Mouse (Mus musculus): Measurements from ENCODE around the gene Nsrp1.
A peak's percentile ranks its signal among the peaks of the same experiment; 100 is the strongest.

The Nsrp1 gene

DNA sequence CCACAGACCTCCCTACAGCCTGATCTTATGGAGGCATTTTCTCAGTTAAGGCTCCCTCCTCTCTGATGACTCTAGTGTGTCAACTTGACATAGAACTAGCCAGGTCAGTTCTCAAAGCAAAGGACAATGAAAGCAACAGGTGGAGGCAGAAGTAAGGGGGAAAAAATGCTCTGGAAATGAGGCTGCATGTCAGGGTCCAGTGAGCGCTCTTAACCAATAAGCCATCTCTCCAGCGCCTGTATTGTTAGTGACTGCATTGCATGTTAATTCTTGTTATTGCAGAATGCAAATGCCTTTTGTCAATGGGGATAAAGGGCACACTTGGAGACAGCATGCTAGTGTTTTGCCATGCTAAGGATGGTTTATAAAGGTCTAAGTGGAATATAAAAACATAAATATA is 35.4 kb downstream of the Nsrp1 start:
- DNase-seq (ENCODE audit: low read depth) = no peak

DNA sequence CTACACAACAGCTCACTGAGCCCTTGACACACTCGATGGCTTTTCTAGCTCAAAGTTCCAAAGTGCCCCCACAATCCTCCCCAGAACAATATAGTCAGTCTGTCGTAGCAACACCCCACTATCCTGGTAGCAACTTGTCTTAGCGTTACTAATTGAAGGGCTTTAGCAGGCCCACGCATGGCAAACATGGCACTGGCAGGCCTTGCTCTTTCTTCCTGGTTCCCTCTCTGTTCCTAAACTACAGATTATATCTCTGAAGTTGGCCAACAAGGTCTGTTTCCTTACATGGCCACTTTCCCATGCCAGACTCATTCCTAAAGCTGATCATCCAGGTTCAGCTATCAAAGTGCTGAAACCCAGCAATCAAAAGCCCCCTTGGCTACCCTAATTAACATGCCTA is 36.3 kb downstream of the Nsrp1 start:
- DNase-seq (ENCODE audit: low read depth) = no peak

DNA sequence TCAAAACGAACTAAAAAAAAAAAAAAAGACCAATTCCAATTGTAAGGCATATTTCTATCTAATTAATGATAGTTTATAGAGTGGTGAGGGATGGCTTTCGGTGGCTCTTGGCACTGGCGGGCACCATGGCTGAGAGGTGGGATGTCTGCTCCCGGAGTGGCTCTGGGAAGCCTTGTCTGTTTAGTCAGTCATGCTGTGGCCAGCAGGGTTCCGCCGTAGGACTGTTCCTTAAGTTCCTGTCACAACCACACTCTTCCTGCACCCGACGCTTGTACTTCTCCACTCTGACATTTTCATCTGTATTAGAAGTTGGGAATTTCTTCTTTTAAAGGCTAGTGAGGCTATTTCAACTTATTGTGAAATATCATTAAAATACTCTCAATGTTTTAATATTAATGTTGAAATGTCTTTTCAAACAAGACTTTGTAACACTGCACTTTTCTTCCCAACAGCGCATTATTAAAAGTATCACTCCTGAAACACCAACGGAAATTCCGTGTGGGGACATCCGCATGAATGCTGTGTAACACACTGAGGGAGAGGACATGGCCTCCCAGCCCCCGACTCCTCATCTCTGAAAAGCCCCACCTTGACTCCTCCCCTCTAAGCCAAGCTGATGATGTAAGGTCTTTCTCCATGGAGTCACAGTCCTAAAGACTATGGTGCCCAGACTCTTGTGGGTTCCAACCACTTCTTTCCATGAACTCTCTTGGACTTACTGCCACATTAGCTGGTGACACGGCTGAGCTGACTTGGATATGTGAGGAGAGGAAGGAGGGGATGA is 46.9 kb downstream of the Nsrp1 start:
- peak; percentile 82 for DNase-seq (ENCODE audit: low read depth)

DNA sequence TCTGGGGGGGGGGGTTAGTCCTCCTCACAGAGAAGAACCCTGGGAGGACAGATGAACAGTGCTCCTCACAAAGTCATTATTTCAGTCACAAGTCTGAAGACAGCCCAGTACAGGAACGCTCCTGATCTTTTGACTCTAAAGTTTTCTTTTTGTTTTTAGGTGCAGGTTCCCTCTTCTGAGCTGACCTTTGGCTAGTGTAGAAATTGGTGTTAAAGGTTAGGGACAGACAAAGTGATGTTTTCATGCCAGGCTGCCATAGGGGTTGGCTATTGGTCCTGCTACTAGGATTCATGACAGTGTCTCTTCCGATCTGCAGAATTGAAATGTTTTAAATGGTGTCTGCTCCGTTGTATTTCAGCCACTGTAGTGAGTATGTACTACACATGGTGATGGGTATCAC is 50.1 kb downstream of the Nsrp1 start:
- DNase-seq (ENCODE audit: low read depth) = no peak

DNA sequence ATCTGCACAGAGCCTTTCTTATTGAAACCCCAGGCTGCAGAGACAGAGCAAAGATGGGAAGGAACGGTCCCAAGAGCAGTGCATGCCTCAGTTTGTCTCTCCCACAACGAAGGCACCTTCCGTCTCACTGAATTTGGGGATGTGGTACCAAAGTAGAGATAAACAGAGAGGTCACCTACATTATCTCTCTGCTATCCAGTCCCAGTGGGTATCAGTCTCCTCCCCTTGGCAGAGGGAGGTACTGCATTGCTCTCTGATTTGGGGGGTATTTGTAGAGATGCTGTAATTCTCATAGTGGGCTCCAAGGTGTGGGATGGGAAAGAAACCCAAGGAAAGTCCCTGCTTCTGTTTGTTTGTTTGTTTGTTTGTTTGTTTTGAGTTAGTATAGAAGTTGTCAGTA is 51.7 kb downstream of the Nsrp1 start:
- peak; percentile 36 for DNase-seq (ENCODE audit: low read depth)

DNA sequence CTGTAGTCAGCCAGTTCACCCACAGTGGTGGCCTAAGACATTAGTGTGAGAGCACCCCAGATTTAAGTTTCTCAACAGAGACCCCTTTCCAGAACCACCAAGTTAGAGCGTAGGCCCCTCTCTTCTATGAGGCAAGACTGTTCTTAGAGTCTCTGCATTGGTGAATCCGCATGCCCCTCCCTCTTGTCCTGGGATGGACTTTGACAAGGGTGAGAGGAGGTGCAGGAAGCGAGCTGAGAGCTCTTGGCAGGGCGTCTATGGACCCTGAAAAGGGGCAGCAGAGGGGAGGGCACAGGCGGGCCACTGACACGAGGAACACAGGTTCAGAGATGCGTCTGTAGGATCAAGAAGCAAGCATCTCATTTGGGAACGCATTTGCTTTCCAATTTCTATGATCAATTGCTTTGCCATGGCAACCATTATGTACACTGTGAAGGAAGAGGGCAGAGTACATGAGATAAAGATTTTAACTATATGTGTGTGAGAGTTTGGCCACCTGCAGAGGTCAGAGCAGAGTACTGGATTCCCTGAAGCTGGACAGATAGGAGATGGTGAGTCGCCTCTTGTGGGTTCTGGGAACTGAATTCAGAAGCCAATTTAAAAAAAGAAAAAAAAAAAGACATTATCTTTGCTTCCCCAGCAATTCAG is 56.4 kb downstream of the Nsrp1 start:
- peak; percentile 48 for DNase-seq (ENCODE audit: low read depth)

DNA sequence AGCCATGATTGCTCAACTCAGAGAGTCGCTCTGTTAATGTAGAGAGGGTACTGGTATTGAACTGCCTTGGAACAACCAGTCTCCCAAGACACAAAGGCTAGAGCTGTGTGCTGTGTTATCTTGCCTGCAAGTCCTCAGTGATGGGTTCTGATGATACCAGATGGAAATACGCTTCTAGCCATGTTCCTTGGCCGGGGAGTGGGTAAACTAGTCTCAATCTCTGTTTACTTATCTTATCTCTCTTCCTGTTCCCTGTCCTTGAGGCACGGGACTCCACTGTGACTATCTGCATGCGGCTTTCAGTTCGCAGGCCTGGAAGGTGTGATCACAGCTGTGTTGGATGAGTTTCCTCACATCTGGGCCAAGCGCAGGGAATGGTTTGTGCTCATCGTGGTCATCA is 58.7 kb downstream of the Nsrp1 start:
- DNase-seq (ENCODE audit: low read depth) = peak; percentile 92

DNA sequence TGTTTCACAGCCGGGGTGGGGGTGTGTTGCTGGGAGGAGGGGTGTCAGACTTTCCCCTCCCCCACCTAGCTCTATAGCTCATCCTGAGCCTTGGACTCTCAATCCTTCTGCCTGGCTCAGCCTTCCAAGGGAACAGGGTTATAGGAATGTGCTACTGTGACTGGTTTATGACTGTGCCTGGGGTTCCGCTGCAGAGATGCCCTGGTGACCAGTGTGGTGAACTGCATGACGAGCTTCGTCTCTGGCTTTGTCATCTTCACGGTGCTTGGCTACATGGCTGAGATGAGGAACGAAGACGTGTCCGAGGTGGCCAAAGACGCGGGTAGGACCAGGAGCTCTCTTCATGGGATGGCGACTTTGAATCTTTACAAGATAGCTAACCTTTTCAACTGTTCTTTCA is 60.2 kb downstream of the Nsrp1 start:
- peak; percentile 57 for DNase-seq (ENCODE audit: low read depth)

DNA sequence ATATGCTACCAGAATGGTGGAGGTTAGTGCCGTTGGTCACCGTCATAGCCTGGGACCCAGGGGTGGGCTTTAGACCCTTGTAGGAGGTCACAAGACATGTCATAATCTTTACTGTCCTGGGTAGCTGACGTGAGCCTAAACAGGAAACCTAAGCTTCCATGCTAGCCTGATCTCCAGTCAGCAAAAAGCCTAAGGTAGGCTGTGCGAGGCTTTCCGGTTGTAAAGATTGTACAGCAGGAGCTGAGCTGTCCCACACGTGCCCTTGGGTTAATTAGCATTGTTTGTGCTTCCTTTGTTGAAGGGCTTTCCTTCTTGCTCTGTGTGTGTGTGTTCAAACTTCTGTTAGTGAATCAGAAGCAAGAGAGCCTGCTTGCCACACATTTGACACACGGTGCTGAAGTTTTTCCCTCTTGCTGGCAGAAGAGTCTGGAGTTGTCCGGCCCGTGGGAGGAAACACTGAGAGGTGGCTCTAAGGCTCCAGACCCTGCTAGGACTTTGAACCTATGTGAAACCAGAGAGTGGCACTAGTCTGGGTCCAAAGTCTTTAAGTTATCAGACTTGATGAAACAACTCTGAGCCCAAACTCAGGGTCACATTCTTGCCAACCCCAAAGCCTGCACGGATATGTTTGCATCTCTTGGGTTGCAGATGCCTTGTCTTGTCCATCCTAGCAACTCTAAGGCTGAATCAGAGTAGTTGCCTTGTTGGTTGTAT is 67.3 kb downstream of the Nsrp1 start:
- DNase-seq (ENCODE audit: low read depth) = no peak

DNA sequence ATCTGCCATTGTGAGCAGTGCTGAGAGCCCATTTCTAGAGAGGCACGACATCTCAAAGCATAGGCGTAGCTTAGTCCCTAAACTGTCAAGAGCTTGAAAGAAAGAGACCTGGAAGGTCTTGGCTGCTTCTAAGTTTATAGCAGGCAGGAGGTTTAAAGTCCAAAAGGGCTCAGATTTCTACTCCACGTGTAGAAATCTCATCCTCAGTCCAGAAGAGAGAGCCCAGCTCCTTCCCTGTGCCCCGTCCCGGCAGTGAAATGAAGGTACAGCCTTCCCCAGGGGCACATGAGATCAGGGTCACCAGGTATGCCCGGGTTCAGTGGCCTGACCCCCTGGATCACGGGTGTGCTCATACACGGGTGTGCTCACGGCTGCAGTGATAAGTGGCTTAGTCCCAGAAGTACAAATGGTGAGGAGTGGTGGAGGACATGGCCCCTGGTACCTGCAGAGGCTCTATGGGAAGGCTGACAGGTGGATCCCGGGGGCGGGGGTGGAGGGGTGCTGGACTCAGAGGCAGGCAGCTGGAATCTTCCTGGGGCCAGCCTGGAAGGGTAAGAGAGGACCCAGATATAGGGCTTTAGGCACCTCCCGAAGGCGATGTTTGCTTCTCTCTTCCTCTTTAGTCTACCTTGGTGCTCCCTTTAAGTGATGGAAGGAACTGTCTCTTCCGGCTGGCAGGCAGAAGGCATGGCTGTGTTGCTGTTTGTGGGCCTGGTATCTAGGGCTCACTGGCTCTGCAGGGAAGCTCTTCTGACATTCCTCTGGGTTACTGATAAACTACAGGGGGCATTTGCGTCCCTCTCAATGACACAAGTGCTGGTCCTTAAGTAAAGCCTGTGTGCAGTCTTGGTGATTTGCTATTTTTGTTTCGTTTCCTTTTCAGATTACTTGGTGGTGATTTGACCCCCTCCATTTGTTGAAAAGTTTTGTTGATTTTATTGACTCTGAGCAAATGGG is 68.9 kb downstream of the Nsrp1 start:
- DNase-seq (ENCODE audit: low read depth) = no peak

DNA sequence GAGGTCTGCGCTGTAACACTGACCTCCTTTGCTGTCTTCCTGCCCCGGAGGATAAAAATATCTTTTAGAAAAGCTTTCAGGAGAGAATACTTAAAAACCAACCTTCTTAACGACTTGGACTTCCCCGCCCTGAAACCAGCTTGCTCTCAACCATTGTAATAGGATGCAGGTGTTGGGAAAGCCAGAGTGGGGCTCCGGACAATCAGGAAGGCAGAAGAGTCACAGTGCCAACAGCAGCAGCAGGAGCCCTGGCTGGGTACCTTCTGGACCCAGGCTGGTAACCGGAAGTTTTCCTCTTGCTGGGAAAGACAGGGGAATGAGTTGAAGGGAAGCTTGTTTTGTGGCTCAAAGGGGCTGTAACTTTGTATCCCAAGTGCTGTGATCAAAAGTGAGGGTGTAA is 71.6 kb downstream of the Nsrp1 start:
- DNase-seq (ENCODE audit: low read depth) = no peak

DNA sequence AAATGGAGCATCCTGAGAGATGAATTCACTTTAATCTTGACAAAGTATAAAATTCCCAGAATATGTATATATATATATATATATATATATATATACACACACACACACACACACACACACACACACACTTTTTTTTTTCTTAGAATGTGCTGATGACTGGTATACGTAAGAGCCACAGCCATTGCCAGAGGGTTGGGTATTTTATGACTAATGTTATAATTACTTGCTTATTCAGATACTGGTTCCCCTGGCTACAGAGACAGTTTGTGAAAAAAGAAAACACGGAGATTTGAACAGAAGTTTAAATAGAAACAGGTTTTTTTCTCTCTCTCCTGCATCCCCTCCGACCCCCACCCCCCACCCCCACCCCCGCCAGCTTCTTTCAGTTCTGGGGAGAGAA is 72.4 kb downstream of the Nsrp1 start:
- no peak for DNase-seq (ENCODE audit: low read depth)

DNA sequence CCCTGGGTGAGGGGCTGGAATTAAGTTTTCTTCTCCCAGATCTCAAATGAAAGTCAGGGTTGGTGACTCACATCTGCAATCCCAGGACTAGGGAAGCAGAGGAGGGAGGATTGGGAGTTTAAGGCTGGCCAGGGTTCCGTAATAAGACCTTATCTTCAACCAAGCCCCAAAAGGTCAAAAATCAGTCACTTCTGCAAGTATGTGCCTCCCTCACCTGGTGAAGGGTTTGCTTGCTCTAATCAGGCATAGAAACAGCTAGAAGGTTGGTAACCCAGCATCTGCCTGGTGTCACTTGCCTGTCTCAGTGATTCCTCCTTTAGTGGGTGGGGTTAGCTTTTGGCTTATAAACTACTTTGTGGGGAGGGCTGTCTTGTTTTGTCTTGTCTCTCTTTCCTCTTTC is 75.9 kb downstream of the Nsrp1 start:
- DNase-seq (ENCODE audit: low read depth) = no peak

DNA sequence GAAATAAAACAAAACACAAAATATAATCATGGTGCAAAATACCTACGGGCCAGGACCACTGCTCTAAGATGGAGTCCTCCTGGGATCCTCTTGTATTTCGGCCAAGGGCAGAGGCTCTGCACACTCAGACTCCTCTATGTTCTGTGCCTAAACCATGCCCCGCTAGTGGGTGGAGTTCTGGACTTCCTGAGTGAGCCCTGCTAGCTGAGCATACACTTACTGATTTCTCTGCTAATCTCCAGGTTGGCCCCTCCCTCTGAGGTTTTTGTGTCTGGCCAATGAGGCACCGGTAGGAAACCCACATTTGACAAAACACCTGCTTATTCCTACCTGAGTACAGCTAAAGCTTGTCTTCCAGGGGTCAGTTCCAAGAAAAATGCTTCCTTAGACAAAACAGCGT is 77.5 kb downstream of the Nsrp1 start:
- DNase-seq (ENCODE audit: low read depth) = peak; percentile 80

DNA sequence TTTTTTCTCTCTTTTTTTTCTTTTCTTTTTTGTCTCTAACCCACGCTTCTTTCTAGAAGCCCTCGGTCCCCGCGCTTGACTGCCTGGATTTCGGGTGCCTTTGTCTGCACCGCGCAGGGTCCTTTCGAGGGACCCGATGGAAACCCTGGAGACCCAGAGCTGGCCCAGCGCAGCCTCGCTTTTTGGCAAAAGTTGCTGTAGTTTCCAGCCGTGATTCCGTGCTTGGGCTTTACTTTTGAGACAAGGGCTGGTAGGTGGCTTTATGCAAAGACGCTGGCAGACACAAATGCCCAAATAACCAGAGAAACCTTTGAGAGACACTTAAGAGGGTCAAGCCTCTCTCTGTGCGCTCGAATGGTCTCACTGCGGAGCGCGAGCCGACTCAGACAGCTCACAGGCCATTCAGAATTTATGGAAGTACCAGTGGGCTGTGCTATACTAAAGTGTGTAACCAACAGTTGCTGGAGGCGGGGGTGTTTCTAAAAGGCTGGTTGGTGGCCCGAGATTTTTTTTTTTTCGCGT is 79.5 kb downstream of the Nsrp1 start:
- no peak for DNase-seq (ENCODE audit: low read depth)

DNA sequence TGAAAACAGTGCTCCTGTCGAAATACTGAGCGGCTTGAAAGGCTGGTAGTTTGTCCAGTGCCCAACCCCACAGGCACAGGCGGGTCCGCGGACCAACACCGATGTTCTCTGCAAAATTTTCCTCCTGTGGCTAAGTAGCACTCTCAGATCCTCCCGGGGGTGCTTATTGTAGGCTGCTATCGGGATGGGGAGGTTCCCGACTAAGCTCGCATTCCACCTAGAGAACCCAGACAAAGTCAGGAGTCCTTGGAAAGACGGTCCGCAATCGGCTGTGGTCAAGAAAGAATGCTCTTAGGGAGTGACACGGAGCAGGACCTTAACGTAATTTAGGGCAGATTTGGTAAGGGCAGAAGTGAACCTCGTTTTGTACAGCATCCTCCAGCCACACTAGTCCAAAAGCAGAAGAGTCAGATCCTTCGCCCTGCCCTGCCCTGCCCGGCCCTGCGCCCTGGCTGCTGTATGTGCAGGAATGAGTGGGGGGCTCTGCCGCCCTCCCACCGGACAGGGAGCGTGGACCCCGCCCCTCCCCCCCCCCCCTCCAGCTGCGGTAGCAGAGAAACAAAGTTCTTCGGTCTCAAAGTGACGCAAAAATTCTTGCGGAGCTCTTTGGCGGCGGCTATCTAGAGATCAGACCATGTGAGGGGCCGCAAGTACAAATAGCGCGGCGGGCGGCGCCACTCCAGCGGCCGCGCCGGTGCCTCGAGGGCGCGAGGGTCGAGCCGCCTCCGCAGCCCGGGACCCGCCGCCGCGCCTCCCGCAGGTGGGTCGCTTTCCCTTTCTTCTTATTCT is 80.1 kb downstream of the Nsrp1 start, which contains the start of gene Slc6a4:
Gene Slc6a4, plus strand, starts transcription at position 688 of the 789 bp plus-strand sequence.
- DNase-seq (ENCODE audit: low read depth) = no peak

DNA sequence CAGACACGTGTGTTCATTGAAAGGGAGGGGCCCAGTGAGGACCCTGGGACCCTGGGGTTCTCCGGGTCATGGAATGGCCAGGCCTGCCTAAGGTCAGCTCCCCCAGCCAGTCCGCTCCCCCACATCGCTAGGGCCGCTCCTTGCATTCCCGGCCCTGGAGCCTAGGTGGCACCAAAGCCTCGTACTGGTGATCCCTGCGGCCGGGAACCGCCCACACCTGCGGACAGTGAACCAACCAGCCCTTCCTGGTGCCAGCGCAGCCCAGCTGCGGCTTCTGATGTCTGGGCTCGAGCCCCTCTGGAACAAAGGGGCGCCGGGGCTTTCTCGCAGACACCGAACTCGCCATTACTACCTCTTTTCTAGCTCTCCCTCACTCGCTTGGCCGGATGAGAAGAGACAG is 80.9 kb downstream of the Nsrp1 start:
- peak; percentile 78 for DNase-seq (ENCODE audit: low read depth)

DNA sequence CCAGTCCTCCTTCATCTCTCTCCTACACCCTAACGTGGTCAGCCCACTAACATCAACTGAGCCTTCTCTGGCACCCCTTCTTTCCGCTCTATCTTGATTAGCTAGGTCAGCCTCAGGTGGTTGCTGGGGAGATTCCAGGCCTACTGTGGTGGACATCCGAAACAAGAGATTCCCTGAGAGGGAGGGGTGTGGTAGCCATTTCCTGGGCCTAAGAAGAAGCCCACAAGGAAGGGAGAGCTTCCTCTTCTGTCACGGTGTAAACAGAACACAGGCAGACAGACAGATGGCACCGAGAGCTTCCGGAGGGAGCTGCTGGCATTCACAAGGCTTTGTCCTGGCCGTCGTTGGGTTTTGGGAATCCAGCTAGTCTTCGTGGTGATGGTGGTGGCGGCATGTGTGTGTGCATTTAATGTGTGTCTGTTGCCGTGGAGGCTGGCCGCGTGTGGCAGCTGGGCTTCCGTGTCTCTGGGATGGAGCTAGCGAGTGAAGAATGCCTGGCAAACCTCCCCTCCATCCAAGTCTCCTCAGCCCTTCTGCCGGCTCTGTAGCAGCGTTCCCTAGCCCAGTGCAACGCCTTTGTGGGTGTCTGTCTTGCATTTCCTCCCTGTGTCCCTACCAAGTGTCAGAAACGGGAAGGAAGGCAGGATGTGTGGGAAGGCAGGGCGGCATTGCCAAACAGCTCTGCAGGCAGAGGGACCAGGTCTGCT is 82.1 kb downstream of the Nsrp1 start:
- DNase-seq (ENCODE audit: low read depth) = peak; percentile 46

All from 416B (cell line).